Mouse (Mus musculus) spleen, adult 2 months (tissue): ENCODE data around the gene Cd244a.

Source experiments
- CTCF ChIP-seq: fragments of 200-500 bp; IDR thresholded peaks from 2 replicates; pipeline ENCODE4 v1.5.1; 2011; ENCODE audit warnings: mild to moderate bottlenecking, inconsistent platforms; ENCODE audit not compliant: insufficient read depth, insufficient read length, insufficient replicate concordance; ENCODE audit errors: extremely low read depth
- POLR2A ChIP-seq: fragments of 200-500 bp; IDR thresholded peaks from 2 replicates; pipeline ENCODE4 v1.6.1; 2011; ENCODE audit warnings: low read depth, low read length, inconsistent platforms

- TF ChIP-seq CTCF, result no peak
- no peak for TF ChIP-seq POLR2A
These were observed 4.0 kb downstream of the Cd244a start for GRCm38 (mm10) chr1:171563042-171563441.
